Mouse (Mus musculus): Measurements from ENCODE around the gene Pmf1. TPM values are rescaled to one million over a fixed set of nuclear protein-coding genes. Genes with fewer than 3 reads are reported as not detected.

Pmf1 gene
- total RNA-seq (2023) = 10 to 100 TPM; 59.0 to 65.4 TPM

DNA sequence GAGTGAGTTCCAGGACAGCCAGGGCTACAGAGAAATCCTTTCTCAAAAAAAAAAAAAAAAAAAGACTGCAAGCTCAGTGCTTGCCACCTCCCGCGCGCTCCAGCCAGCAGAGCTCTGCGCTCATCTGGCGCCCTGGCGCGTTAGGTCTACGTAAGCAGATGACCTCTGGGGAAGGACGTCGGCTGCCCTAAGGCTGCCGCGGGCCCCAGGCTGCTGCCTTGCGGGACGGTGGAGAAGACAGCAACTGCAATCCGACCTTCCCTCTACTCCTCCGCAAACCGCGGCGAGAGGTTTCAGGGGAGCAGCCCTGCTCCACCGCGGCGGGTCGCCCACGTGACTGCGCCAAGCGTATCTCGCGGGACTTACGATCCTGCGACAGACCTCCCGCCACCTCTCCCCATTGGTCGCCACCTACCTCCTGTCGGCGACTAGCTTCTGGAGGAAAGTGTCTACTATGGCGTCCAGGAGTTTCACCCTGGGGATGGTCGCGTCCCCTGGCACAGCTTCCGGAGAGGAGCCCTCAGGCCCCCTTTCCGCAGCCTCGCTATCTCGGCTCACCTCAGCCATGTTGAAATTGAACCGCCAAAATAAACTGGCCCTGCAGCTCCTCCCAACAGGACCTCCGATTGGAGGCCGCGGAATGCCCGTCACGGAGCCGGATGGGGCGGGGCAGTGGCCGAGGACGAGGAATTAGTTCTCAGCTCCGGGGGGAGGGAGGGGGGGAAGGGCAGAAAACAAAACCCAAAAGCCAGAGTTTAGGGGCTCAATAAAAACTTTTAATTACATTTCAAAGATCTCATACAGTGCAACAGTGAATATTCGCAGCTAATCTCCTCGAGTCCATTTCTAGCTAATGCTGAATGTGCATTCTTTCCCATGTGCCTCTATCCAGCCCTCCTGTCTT lies at the start of gene Pmf1:
Gene Pmf1, minus strand, starts transcription at position 591 of the 904 bp plus-strand sequence.

DNA sequence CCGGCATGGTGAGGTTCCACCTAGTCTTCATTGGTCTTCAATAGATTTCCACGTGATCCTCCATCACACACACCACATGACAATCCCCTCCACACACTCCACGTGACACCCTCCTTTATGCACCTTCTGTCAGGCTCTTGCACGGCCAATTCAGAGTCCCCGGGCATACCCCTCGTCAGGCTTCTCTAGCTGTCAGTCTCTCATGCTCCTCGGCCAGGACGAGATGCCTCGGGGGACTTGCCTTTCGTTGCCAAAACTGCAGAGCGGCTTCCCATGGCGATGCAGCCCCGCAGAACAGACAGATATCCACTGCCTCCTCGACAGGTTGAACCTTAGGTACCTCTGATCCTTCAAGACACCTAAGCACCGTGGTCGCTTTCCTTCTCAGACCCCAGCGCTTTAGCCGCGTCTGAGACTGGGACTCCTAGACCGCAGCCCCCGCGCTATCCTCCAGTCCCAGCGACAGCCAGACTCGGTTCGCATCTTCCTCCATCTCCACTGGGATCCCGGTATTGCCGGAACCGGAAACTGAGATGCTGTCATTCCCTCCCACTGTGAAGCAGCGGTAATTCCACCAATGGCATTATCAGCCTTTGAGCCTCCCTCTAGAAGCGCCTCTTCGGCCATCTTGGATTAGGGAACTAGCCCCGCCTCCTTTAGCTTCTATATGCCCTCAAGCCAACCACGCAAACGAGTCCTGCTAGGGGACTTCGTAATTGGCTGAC lies 14.6 kb upstream of the Pmf1 start, which contains the start of gene Slc25a44:
Gene Slc25a44, minus strand, starts transcription at position 535 of the 725 bp plus-strand sequence.

GRCm38 (mm10) chr3:88384364-88384763 lies 25.8 kb downstream of the Pmf1 start, which contains the start of gene Bglap:
Gene Bglap, minus strand, starts transcription at chr3:88384464.

DNA sequence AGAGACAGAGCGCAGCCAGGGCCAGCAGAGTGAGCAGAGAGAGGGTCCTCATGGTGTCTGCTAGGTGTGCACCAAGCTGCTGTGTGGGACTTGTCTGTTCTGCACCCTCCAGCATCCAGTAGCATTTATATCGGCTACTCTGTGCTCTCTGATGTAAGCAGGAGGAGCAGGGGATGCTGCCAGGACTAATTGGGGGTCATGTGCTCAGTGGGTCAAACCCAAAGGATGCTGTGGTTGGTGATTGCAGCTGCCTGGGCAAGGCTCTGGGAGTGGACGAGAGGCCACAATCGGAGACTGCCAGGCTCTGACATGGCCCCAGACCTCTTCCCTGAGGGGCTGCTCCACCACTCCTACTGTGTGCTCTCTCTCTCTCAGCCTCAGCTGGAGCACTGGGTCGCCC lies 31.5 kb downstream of the Pmf1 start, which contains the start of gene Bglap2:
Gene Bglap2, minus strand, starts transcription at position 101 of the 400 bp plus-strand sequence.

DNA sequence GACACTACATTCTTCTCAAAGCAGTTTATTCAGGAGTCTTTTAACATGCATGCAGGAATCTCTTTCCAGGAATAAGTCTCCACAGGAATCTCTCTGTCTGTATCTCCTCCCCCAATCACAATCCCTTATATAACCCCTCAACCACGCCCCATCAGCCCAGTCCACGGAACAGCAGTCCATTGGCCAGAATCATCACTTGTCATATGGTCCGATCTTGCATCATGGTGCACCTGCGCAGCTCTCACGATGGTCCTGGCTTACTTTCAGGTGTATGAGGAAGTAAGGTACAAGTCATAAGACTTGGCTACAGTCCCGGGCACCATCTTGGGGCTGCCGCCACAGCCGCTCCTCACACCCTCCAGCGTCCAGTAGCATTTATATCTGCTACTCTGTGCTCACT lies 37.5 kb downstream of the Pmf1 start, which contains the start of gene Bglap3:
Gene Bglap3, minus strand, starts transcription at position 101 of the 400 bp plus-strand sequence.

DNA sequence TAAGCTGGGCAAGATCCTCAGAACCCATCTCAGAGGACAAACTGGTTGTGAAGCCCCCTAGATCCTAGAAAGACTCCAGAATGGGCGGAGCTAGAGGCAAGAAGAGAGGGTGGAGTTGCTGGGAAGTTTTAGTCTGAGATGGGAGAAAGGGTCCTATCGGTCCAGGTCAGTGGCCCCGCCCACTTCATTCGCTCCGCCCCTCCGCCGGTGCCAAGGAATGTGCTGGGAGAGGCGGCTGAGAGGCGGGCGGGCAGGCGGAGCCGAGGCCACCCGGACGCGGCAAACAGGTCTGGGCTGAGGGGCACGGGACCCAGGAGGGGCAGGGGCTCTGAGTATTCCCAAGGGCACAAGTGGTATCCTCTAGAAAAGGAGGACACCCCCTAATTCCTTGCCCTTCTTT lies 45.8 kb downstream of the Pmf1 start, which contains the start of gene Paqr6:
Gene Paqr6, plus strand, starts transcription at position 248 of the 400 bp plus-strand sequence.

Other genes with a start within 250 kb of the Pmf1 start
- not detected for gene Rhbg, start 155.6 kb downstream of the Pmf1 start, total RNA-seq (2023)
- not detected for gene Gm38392, start 123.1 kb downstream of the Pmf1 start, total RNA-seq (2023)
- 1 to 10 TPM in 1 of 2 experiments, not detected in 1; 1.3 TPM for gene Tsacc, start 113.3 kb downstream of the Pmf1 start, total RNA-seq (2023)
- gene Cct3, start 113.2 kb downstream of the Pmf1 start, total RNA-seq (2023) = 10 to 100 TPM; 66.6 to 69.9 TPM
- gene Glmp, start 85.3 kb downstream of the Pmf1 start, total RNA-seq (2023) = 100 to 1,000 TPM; 114 to 115 TPM
- gene Tmem79, start 74.2 kb downstream of the Pmf1 start, total RNA-seq (2023) = 1 to 10 TPM; 1.2 to 1.3 TPM
- 10 to 100 TPM; 48.0 to 51.9 TPM for gene Smg5, start 74.1 kb downstream of the Pmf1 start, total RNA-seq (2023)
- 1 to 10 TPM in 1 of 2 experiments, under 1 TPM in 1; 0.46 to 1.1 TPM for gene Paqr6, start 45.7 kb downstream of the Pmf1 start, total RNA-seq (2023)
- gene Bglap3, start 37.6 kb downstream of the Pmf1 start, total RNA-seq (2023) = 10 to 100 TPM; 15.2 to 25.3 TPM
- 10 to 100 TPM; 26.3 to 43.3 TPM for gene Bglap2, start 31.6 kb downstream of the Pmf1 start, total RNA-seq (2023)
- gene Bglap, start 25.9 kb downstream of the Pmf1 start, total RNA-seq (2023) = 100 to 1,000 TPM; 105 to 139 TPM
- gene Slc25a44, start 14.8 kb upstream of the Pmf1 start, total RNA-seq (2023) = 10 to 100 TPM; 16.1 to 16.3 TPM
- gene Sema4a, start 50.9 kb upstream of the Pmf1 start, total RNA-seq (2023) = 100 to 1,000 TPM; 296 to 331 TPM
- 10 to 100 TPM; 17.1 to 26.2 TPM for gene Lmna, start 99.6 kb upstream of the Pmf1 start, total RNA-seq (2023)
- under 1 TPM; 0.20 to 0.33 TPM for gene Mex3a, start 122.1 kb upstream of the Pmf1 start, total RNA-seq (2023)
- gene Rab25, start 138.0 kb upstream of the Pmf1 start, total RNA-seq (2023) = not detected
- 10 to 100 TPM; 74.0 to 89.2 TPM for gene Lamtor2, start 142.7 kb upstream of the Pmf1 start, total RNA-seq (2023)
- gene Ubqln4, start 143.4 kb upstream of the Pmf1 start, total RNA-seq (2023) = 10 to 100 TPM; 20.0 to 20.2 TPM
- gene Ssr2, start 165.5 kb upstream of the Pmf1 start, total RNA-seq (2023) = 10 to 100 TPM; 77.9 to 78.3 TPM
- gene Arhgef2, start 195.6 kb upstream of the Pmf1 start, total RNA-seq (2023) = 100 to 1,000 TPM; 201 to 231 TPM
- gene Rxfp4, start 242.8 kb upstream of the Pmf1 start, total RNA-seq (2023) = under 1 TPM in 1 of 2 experiments, not detected in 1; 0.28 TPM

All from neutrophil, adult 83 days (primary cell).